Mouse (Mus musculus): Measurements from ENCODE around the gene Mrpl20. TPM values are rescaled to one million over a fixed set of nuclear protein-coding genes. Genes with fewer than 3 reads are reported as not detected.
"Not testable (repeated sequence)": the region's sequence is repeated elsewhere in the genome, so short reads cannot be mapped to it uniquely, and the experiment has no call there.

The Mrpl20 gene
- polyA plus RNA-seq, 1 experiment from 2014 or later, result 285 TPM

- Histone ChIP-seq H3K4me3 (replicated peaks) (peak overlapping the region; percentile 63), H3K9ac (replicated peaks) (peak overlapping the region; percentile 75), H3K27ac (replicated peaks) (peak overlapping the region; percentile 92), H3K36me3 (no peaks in the 10 kb centered on the region), H3K27me3 (replicated peaks) (no peaks in the 10 kb centered on the region), H3K9me3 (replicated peaks) (no peaks in the 10 kb centered on the region), H3K4me1 (peaks cover 26% of the 10 kb centered on the region), H3K4me2 (peak overlapping the region; percentile 74)
- under 1% methylated on average over 52 of the region's 52 CpGs for WGBS
- ATAC-seq (ENCODE audit: low FRiP score), result peak; percentile 89
Measured at GRCm38 (mm10) chr4:155784081-155784701, 18.5 kb upstream of the Mrpl20 start.

GRCm38 (mm10) chr4:155785246-155785645 lies 17.4 kb upstream of the Mrpl20 start:
- Histone ChIP-seq H3K27ac (replicated peaks) (0 out of 2 replicates have a peak overlapping the region, but pooled peaks have one; percentile 28), H3K4me3 (replicated peaks) (no peak overlapping the region), H3K27me3 (replicated peaks) (no peaks in the 10 kb centered on the region), H3K9me3 (replicated peaks) (no peaks in the 10 kb centered on the region), H3K4me1 (peaks cover 26% of the 10 kb centered on the region), H3K36me3 (no peaks in the 10 kb centered on the region), H3K4me2 (0 out of 2 replicates have a peak overlapping the region, but pooled peaks have one; percentile 74), H3K9ac (replicated peaks) (0 out of 2 replicates have a peak overlapping the region, but pooled peaks have one; percentile 20)
- no peak for ATAC-seq (ENCODE audit: low FRiP score)
- WGBS, result 90% methylated on average over 10 of the region's 10 CpGs

- Histone ChIP-seq H3K4me3 (replicated peaks) (peak within 1 kb of the TSS; percentile 63), H3K9me3 (replicated peaks) (no peaks in the 10 kb centered on the region), H3K4me2 (peak within 1 kb of the TSS; percentile 74), H3K4me1 (peaks cover 25% of the 10 kb centered on the region), H3K36me3 (no peaks in the 10 kb centered on the region), H3K9ac (replicated peaks) (peak within 1 kb of the TSS; percentile 75; the same call in 1 of the 2 replicates), H3K27me3 (replicated peaks) (no peaks in the 10 kb centered on the region), H3K27ac (replicated peaks) (peak within 1 kb of the TSS; percentile 92; the same call in 1 of the 2 replicates)
- 68% methylated on average over 5 of the region's 5 CpGs for WGBS
- no peak for ATAC-seq (ENCODE audit: low FRiP score)
Measured at GRCm38 (mm10) chr4:155785819-155786218, 16.9 kb upstream of the Mrpl20 start, which contains the start of gene Tmem88b. Gene Tmem88b, minus strand, starts transcription at chr4:155785874.

GRCm38 (mm10) chr4:155788300-155788699 lies 14.4 kb upstream of the Mrpl20 start:
- no peak for ATAC-seq (ENCODE audit: low FRiP score)
- peaks cover 18% of the 10 kb centered on the region for H3K4me1 ChIP-seq
- no peak overlapping the region for H3K4me2 ChIP-seq
- no peaks in the 10 kb centered on the region for H3K27me3 ChIP-seq (replicated peaks)
- 81% methylated on average over 3 of the region's 3 CpGs for WGBS
- H3K9ac ChIP-seq (replicated peaks), result no peak overlapping the region
- no peaks in the 10 kb centered on the region for H3K9me3 ChIP-seq (replicated peaks)
- no peak overlapping the region for H3K4me3 ChIP-seq (replicated peaks)
- no peaks in the 10 kb centered on the region for H3K36me3 ChIP-seq
- no peak overlapping the region for H3K27ac ChIP-seq (replicated peaks)

GRCm38 (mm10) chr4:155788833-155789232 lies 13.8 kb upstream of the Mrpl20 start:
- WGBS, result 81% methylated on average over 4 of the region's 4 CpGs
- H3K9me3 ChIP-seq (replicated peaks), result not testable (repeated sequence)

GRCm38 (mm10) chr4:155790021-155790489 lies 12.6 kb upstream of the Mrpl20 start, which contains the start of gene Ankrd65:
Gene Ankrd65, plus strand, starts transcription at chr4:155790439.
- Histone ChIP-seq H3K9ac (replicated peaks) (no peak within 1 kb of the TSS), H3K9me3 (replicated peaks) (no peaks in the 10 kb centered on the region), H3K36me3 (no peaks in the 10 kb centered on the region), H3K27ac (replicated peaks) (no peak within 1 kb of the TSS), H3K27me3 (replicated peaks) (no peaks in the 10 kb centered on the region), H3K4me1 (peaks cover 7% of the 10 kb centered on the region), H3K4me3 (replicated peaks) (no peak within 1 kb of the TSS), H3K4me2 (no peak within 1 kb of the TSS)
- 81% methylated on average over 3 of the region's 3 CpGs for WGBS
- no peak for ATAC-seq (ENCODE audit: low FRiP score)

More at GRCm38 (mm10) chr4:155788833-155789232, 13.8 kb upstream of the Mrpl20 start:
- not testable (repeated sequence) for H3K4me3 ChIP-seq (replicated peaks); ATAC-seq (ENCODE audit: low FRiP score); H3K4me2 ChIP-seq; H3K36me3 ChIP-seq; H3K27ac ChIP-seq (replicated peaks); H3K27me3 ChIP-seq (replicated peaks); H3K9ac ChIP-seq (replicated peaks)
- H3K4me1 ChIP-seq, result peaks cover 12% of the 10 kb centered on the region

GRCm38 (mm10) chr4:155790650-155791161 lies 12.0 kb upstream of the Mrpl20 start:
- Histone ChIP-seq H3K27ac (replicated peaks) (no peak overlapping the region), H3K9me3 (replicated peaks) (no peaks in the 10 kb centered on the region), H3K4me1 (0 out of 2 replicates have a peak, but pooled peaks cover under 1% of the 10 kb centered on the region), H3K4me2 (no peak overlapping the region), H3K36me3 (no peaks in the 10 kb centered on the region), H3K9ac (replicated peaks) (no peak overlapping the region), H3K27me3 (replicated peaks) (no peaks in the 10 kb centered on the region), H3K4me3 (replicated peaks) (no peak overlapping the region)
- ATAC-seq (ENCODE audit: low FRiP score), result no peak
- 78% methylated on average over 3 of the region's 3 CpGs for WGBS

- no peak overlapping the region for H3K9ac ChIP-seq (replicated peaks)
- no peak for ATAC-seq (ENCODE audit: low FRiP score)
- no peaks in the 10 kb centered on the region for H3K9me3 ChIP-seq (replicated peaks)
- H3K4me3 ChIP-seq (replicated peaks), result no peak overlapping the region
- no peak overlapping the region for H3K27ac ChIP-seq (replicated peaks)
- WGBS, result 75% methylated on average over 24 of the region's 24 CpGs
- no peaks in the 10 kb centered on the region for H3K27me3 ChIP-seq (replicated peaks)
- no peaks in the 10 kb centered on the region for H3K4me1 ChIP-seq
- no peaks in the 10 kb centered on the region for H3K36me3 ChIP-seq
- H3K4me2 ChIP-seq, result no peak overlapping the region
Measured at GRCm38 (mm10) chr4:155791240-155791933, 11.3 kb upstream of the Mrpl20 start.

- Histone ChIP-seq H3K4me1 (no peaks in the 10 kb centered on the region), H3K9ac (replicated peaks) (no peak overlapping the region), H3K9me3 (replicated peaks) (no peaks in the 10 kb centered on the region), H3K36me3 (no peaks in the 10 kb centered on the region), H3K4me3 (replicated peaks) (no peak overlapping the region), H3K27me3 (replicated peaks) (0 out of 2 replicates have a peak, but pooled peaks cover 2% of the 10 kb centered on the region), H3K27ac (replicated peaks) (no peak overlapping the region), H3K4me2 (no peak overlapping the region)
- no peak for ATAC-seq (ENCODE audit: low FRiP score)
- WGBS, result 91% methylated on average over 2 of the region's 2 CpGs
Measured at GRCm38 (mm10) chr4:155793730-155794129, 8.9 kb upstream of the Mrpl20 start.

GRCm38 (mm10) chr4:155802075-155802474 lies 603 bp upstream of the Mrpl20 start:
- Histone ChIP-seq H3K4me2 (no peak overlapping the region), H3K9me3 (replicated peaks) (no peaks in the 10 kb centered on the region), H3K4me1 (peaks cover 24% of the 10 kb centered on the region), H3K9ac (replicated peaks) (no peak overlapping the region), H3K36me3 (peaks cover 15% of the 10 kb centered on the region), H3K27ac (replicated peaks) (no peak overlapping the region), H3K27me3 (replicated peaks) (no peaks in the 10 kb centered on the region), H3K4me3 (replicated peaks) (no peak overlapping the region)
- 100% methylated on average over 1 of the region's 1 CpGs for WGBS
- no peak for ATAC-seq (ENCODE audit: low FRiP score)

GRCm38 (mm10) chr4:155803340-155804041 lies 813 bp downstream of the Mrpl20 start:
- ATAC-seq (ENCODE audit: low FRiP score), result peak; percentile 98
- under 1% methylated on average over 58 of the region's 58 CpGs for WGBS
- Histone ChIP-seq H3K36me3 (peaks cover 27% of the 10 kb centered on the region), H3K27me3 (replicated peaks) (no peaks in the 10 kb centered on the region), H3K4me1 (peaks cover 24% of the 10 kb centered on the region), H3K4me3 (replicated peaks) (peak overlapping the region; percentile 92), H3K27ac (replicated peaks) (peak overlapping the region; percentile 76), H3K4me2 (peak overlapping the region; percentile 84), H3K9ac (replicated peaks) (peak overlapping the region; percentile 82), H3K9me3 (replicated peaks) (no peaks in the 10 kb centered on the region)
